Mouse (Mus musculus) MEL (cell line): ENCODE data around the gene Fgfr2. TPM values are rescaled to one million over a fixed set of nuclear protein-coding genes. Genes with fewer than 3 reads are reported as not detected.

Source experiments
- DNase-seq: peaks from one replicate; pipeline ENCODE4 v3.0.0; 2011; ENCODE audit warnings: low read depth, low spot score
- H3K27ac ChIP-seq: 2 replicates; pipeline ENCODE4 v1.5.1; 2012; ENCODE audit warnings: low read depth, mild to moderate bottlenecking, control low read depth, low read length, moderate library complexity; ENCODE audit not compliant: control insufficient read depth
- H3K27me3 ChIP-seq, 2 experiments: fragments of 150-350 bp in 1 of 2; sonication (generic) in 1 of 2; 2 replicates each; pipeline ENCODE4 v1.6.1; 2012; ENCODE audit warnings: low read length in 2 of 2, mild to moderate bottlenecking in 2 of 2, improper control_type of control experiment in 1 of 2, moderate library complexity in 1 of 2; ENCODE audit not compliant: insufficient read depth in 2 of 2, control insufficient read depth in 1 of 2
- H3K36me3 ChIP-seq, 2 experiments: 2 replicates each; pipeline ENCODE4 v1.6.1; 2012 to 2014; ENCODE audit warnings: low read length in 2 of 2, improper control_type of control experiment in 1 of 2, inconsistent platforms in 1 of 2, mild to moderate bottlenecking in 1 of 2; ENCODE audit not compliant: insufficient read depth in 2 of 2, control insufficient read depth in 1 of 2
- H3K4me1 ChIP-seq, 2 experiments: fragments of 150-350 bp in 1 of 2; sonication (generic) in 1 of 2; 2 replicates each; pipeline ENCODE4 v1.6.1; 2012; ENCODE audit warnings: low read length in 2 of 2, improper control_type of control experiment in 1 of 2, mild to moderate bottlenecking in 1 of 2; ENCODE audit not compliant: insufficient read depth in 2 of 2, control insufficient read depth in 1 of 2
- H3K4me3 ChIP-seq, 2 experiments: fragments of 150-350 bp in 1 of 2; sonication (generic) in 1 of 2; 2 replicates each; pipeline ENCODE4 v1.5.1; 2012; ENCODE audit warnings: low read depth in 2 of 2, low read length in 2 of 2, mild to moderate bottlenecking in 2 of 2, moderate library complexity in 2 of 2, control low read depth in 1 of 2, improper control_type of control experiment in 1 of 2; ENCODE audit not compliant: control insufficient read depth in 1 of 2, insufficient read depth in 1 of 2
- H3K79me2 ChIP-seq: 2 replicates; pipeline ENCODE4 v1.6.1; 2012; ENCODE audit warnings: mild to moderate bottlenecking, low read length, moderate library complexity; ENCODE audit not compliant: control insufficient read depth, poor library complexity, insufficient read depth
- H3K9ac ChIP-seq: 2 replicates; pipeline ENCODE4 v1.6.1; 2012; ENCODE audit warnings: low read depth, mild to moderate bottlenecking, control low read depth, low read length, moderate library complexity; ENCODE audit not compliant: control insufficient read depth, poor library complexity, severe bottlenecking
- H3K9me3 ChIP-seq: fragments of 150-350 bp; sonication (generic); replicated peaks from 2 replicates; pipeline ENCODE4 v1.6.1; 2012; ENCODE audit warnings: mild to moderate bottlenecking, low read length, improper control_type of control experiment, moderate library complexity; ENCODE audit not compliant: insufficient read depth
- CHD2 ChIP-seq: IDR thresholded peaks from 2 replicates; pipeline ENCODE4 v1.6.1; 2011; ENCODE audit warnings: low read length, improper control_type of control experiment
- CTCF ChIP-seq, 3 experiments: IDR thresholded peaks in 2 of 3; conservative IDR thresholded peaks in 1 of 3; 2 replicates each; pipeline ENCODE4 v1.5.1; 2011 to 2012; ENCODE audit warnings: low read length in 3 of 3, low read depth in 2 of 3, mild to moderate bottlenecking in 2 of 3, improper control_type of control experiment in 1 of 3, inconsistent platforms in 1 of 3, mixed read lengths in 1 of 3, moderate library complexity in 1 of 3; ENCODE audit not compliant: control insufficient read depth in 1 of 3, insufficient read depth in 1 of 3, poor library complexity in 1 of 3, severe bottlenecking in 1 of 3
- JUND ChIP-seq: IDR thresholded peaks from 2 replicates; pipeline ENCODE4 v1.6.1; 2011; ENCODE audit warnings: low read depth, mild to moderate bottlenecking, improper control_type of control experiment, low read length
- MEF2A ChIP-seq: IDR thresholded peaks from 2 replicates; pipeline ENCODE4 v1.6.1; 2014; ENCODE audit warnings: low read depth, mild to moderate bottlenecking, inconsistent platforms, low read length, improper control_type of control experiment; ENCODE audit not compliant: poor library complexity, insufficient replicate concordance, severe bottlenecking; ENCODE audit errors: extremely low read depth
- MXI1 ChIP-seq: IDR thresholded peaks from 2 replicates; pipeline ENCODE4 v1.6.1; 2011; ENCODE audit warnings: mild to moderate bottlenecking, low read depth, low read length, improper control_type of control experiment
- MYB ChIP-seq: IDR thresholded peaks from 2 replicates; pipeline ENCODE4 v1.6.1; 2011; ENCODE audit warnings: mild to moderate bottlenecking, low read depth, low read length, improper control_type of control experiment
- RAD21 ChIP-seq: IDR thresholded peaks from 2 replicates; pipeline ENCODE4 v1.6.1; 2011; ENCODE audit warnings: mild to moderate bottlenecking, low read depth, low read length, improper control_type of control experiment
- SMC3 ChIP-seq: IDR thresholded peaks from 2 replicates; pipeline ENCODE4 v1.6.1; 2011; ENCODE audit warnings: low read depth, low read length, improper control_type of control experiment
- TAL1 ChIP-seq: IDR thresholded peaks from 2 replicates; pipeline ENCODE4 v1.6.1; 2012; ENCODE audit warnings: mild to moderate bottlenecking, inconsistent platforms, low read length, moderate library complexity, mixed read lengths
- TCF12 ChIP-seq: IDR thresholded peaks from 2 replicates; pipeline ENCODE4 v1.6.1; 2014; ENCODE audit warnings: low read depth, mild to moderate bottlenecking, inconsistent platforms, low read length, improper control_type of control experiment, moderate library complexity
- ZC3H11A ChIP-seq: IDR thresholded peaks from 2 replicates; pipeline ENCODE4 v1.6.1; 2012; ENCODE audit warnings: low read depth, mild to moderate bottlenecking, inconsistent platforms, low read length, improper control_type of control experiment
- ZKSCAN1 ChIP-seq: IDR thresholded peaks from 2 replicates; pipeline ENCODE4 v1.6.1; 2012; ENCODE audit warnings: low read depth, mild to moderate bottlenecking, inconsistent platforms, low read length, improper control_type of control experiment, moderate library complexity
- ZNF384 ChIP-seq: IDR thresholded peaks from 2 replicates; pipeline ENCODE4 v1.6.1; 2012; ENCODE audit warnings: low read depth, mild to moderate bottlenecking, inconsistent platforms, low read length, improper control_type of control experiment
- polyA plus RNA-seq, 2 experiments: library from polyadenylated mRNA; stranded (reverse) in 1 of 2; unstranded in 1 of 2; fragments of >175 nt in 1 of 2; fragments of >200 nt in 1 of 2; gene quantifications; 2 replicates each; pipeline versions ENCODE4 v1.2.1 to v1.2.4; 2012; ENCODE audit warnings: low replicate concordance in 2 of 2, low read depth in 1 of 2; ENCODE audit not compliant: insufficient read length in 2 of 2, insufficient read depth in 1 of 2, missing spikeins in 1 of 2
- total RNA-seq: library from RNA; depleted of rRNA; stranded (reverse); fragments of 300-350 nt; gene quantifications from 2 replicates; pipeline ENCODE4 v1.2.3, GENCODE M21; 2012

The Fgfr2 gene
- total and polyA plus RNA-seq, 3 experiments: not detected

GRCm38 (mm10) chr7:132509110-132509509 is 614.0 kb downstream of the Fgfr2 start:
- no peaks in the 10 kb centered on the region for H3K9me3 ChIP-seq
- no peaks in the 10 kb centered on the region for H3K27me3 ChIP-seq
- H3K27ac ChIP-seq: no peak overlapping the region
- no peak overlapping the region for H3K9ac ChIP-seq
- H3K36me3 ChIP-seq: peaks cover 0 to 8% of the 10 kb centered on the region in 2 experiments; a peak in 2 of 4 replicates
- no peak for DNase-seq
- no peaks in the 10 kb centered on the region for H3K79me2 ChIP-seq
- TF ChIP-seq ZKSCAN1 (no peak), MYB (no peak), ZNF384 (no peak), TAL1 (no peak), TCF12 (no peak)
- peaks cover 0 to 14% of the 10 kb centered on the region in 2 experiments; a peak in 2 of 4 replicates for H3K4me1 ChIP-seq
- H3K4me3 ChIP-seq: no peak overlapping the region

- Histone ChIP-seq H3K27ac (no peak overlapping the region), H3K4me1 (peaks cover 0 to 4% of the 10 kb centered on the region in 2 experiments; a peak in 1 of 4 replicates), H3K27me3 (no peaks in the 10 kb centered on the region), H3K9ac (no peak overlapping the region), H3K4me3 (no peak overlapping the region), H3K79me2 (no peaks in the 10 kb centered on the region), H3K9me3 (no peaks in the 10 kb centered on the region), H3K36me3 (no peaks in the 10 kb centered on the region)
- no peak for TF ChIP-seq MEF2A
- TF ChIP-seq MYB: no peak
- TF ChIP-seq MXI1: no peak
- peak; percentile 67 for TF ChIP-seq RAD21
- peak; percentile 72 to 84 (median 78) for TF ChIP-seq CTCF (IDR thresholded peaks at IDR 0.05 in 2 of 3, conservative IDR thresholded peaks at IDR 0.05 in 1 of 3; ENCODE audit: control insufficient read depth in 1 of 3, insufficient read depth in 1 of 3, low read depth in 2 of 3, low read length in 3 of 3, poor library complexity in 1 of 3, severe bottlenecking in 1 of 3)
- no peak for TF ChIP-seq JUND
- peak; percentile 83 for TF ChIP-seq SMC3
- peak; percentile 48 for TF ChIP-seq ZC3H11A
- DNase-seq: peak; percentile 69
Measured at GRCm38 (mm10) chr7:132507361-132507760, 615.8 kb downstream of the Fgfr2 start.

- H3K36me3 ChIP-seq: no peaks in the 10 kb centered on the region
- DNase-seq: no peak
- H3K9ac ChIP-seq: no peak overlapping the region
- H3K79me2 ChIP-seq: no peaks in the 10 kb centered on the region
- peaks cover 0 to 4% of the 10 kb centered on the region in 2 experiments; a peak in 1 of 4 replicates for H3K4me1 ChIP-seq
- H3K27me3 ChIP-seq: no peaks in the 10 kb centered on the region
- H3K4me3 ChIP-seq: no peak overlapping the region
- H3K9me3 ChIP-seq: no peaks in the 10 kb centered on the region
- no peak overlapping the region for H3K27ac ChIP-seq
- no peak for TF ChIP-seq CHD2
Measured at GRCm38 (mm10) chr7:132506226-132506625, 616.9 kb downstream of the Fgfr2 start.
